Mouse (Mus musculus): ENCODE measurements around the gene Olfr675. TPM values are rescaled to one million over a fixed set of nuclear protein-coding genes. Genes with fewer than 3 reads are reported as not detected.
"Not testable (repeated sequence)": the region's sequence is repeated elsewhere in the genome, so short reads cannot be mapped to it uniquely, and the experiment has no call there.

Olfr675 gene
- total RNA-seq (2021), result not detected

DNA sequence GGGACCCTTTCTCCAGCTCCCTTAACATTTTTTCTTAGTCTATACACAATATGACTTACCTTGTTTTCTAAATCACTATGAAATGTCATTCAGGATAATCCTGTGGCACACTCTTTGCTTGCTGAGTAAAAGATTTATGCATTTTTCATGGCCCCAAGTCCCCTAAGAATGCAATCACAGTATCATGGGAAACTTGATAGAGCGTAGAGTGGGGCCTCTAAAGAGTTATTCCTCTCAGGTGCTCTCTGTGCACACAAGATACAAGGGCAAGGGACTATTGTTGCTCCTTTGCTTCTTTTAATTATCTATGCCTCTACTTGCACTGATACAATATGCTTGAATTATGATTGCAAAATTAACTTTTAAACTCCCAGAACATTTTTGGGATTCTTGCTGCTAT lies at the start of gene Olfr675:
TSS of gene Olfr675 (minus strand) at position 101 of the 400 bp plus-strand sequence.
- intact Hi-C loops (cut with DNase I), result no loop called here
- no peak for DNase-seq

DNA sequence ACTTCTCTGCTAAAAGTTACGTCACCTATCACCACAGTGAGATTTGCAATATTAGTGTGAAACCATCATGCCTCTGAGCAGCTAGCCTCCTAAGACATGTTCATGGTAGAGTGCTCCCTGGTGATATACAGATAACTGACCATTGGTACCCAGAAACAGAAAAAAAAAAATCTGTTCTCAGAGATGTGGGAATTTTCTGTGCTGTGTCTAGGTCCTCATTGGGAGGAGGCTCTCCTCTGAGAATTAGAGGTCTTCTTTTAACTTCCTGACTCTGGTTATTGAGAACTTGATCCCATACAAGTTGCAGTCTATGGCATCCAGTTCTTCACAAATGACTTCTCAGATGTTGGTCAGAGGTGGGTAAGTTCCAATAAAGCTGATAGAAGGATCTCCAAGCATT lies 35.9 kb upstream of the Olfr675 start, which contains the start of gene Olfr678:
TSS of gene Olfr678 (plus strand) at position 301 of the 400 bp plus-strand sequence.
- DNase-seq, result no peak
- intact Hi-C loops (cut with DNase I), result no loop called here

DNA sequence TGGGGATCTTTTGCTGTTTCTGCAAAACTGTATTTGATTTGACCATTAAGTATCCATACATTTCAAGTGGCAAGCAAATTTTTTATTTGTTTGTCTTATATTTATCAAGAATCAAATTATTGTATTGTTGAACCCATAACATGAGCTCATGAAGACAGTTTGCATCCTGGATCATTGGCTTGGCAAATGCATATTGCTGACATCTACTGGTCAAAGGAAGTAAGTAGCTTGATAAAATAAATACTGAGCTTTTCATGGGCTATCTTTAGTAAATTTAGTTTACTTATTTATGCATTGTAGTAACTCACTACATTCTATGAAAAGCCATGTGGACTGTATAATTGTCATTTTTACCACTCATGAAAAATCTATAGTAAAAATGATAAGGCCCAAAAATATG lies 30.7 kb upstream of the Olfr675 start:
- no peak for DNase-seq
- intact Hi-C loops (cut with DNase I), result no loop called here

DNA sequence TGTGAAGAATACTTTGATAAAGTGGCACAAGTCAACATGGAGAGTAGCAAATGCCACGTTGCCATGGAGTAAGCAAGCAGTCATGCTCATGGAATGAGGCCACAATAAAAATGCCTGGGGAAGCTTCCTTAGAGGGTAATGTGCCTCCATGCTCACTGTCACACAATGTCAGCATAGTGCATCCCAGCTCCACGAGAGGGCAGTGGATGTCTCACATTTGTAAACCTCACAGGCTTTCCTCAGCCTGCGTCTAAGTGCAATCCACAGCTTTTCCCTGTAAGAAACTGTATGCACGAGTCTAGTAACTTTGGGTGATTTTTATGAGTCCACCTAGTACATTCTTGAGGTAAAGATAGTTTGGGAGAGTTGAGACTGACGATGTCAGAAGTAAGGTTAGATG lies 5.6 kb upstream of the Olfr675 start:
- intact Hi-C loops (cut with DNase I); DNase-seq: not testable (repeated sequence)

DNA sequence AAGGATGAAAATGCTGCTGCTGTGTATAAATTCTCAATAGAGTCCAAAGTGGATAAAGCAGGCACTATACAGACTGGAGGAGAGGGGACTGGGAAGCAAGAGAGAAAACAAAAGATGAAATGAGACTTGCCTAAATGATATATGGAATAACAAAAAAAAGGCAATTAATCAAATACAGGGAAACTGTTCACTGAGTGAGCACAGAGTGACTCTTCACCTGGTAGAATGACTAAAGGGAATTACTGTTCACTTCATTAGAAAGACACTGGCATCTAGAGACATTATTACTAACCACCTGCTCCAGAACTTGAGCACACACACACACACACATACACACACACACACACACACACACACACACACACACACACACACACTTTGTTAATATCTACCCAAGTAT lies 4.1 kb upstream of the Olfr675 start, which contains the start of gene Olfr676:
TSS of gene Olfr676 (plus strand) at position 301 of the 400 bp plus-strand sequence.
- DNase-seq, result no peak
- intact Hi-C loops (cut with DNase I), result no loop called here

DNA sequence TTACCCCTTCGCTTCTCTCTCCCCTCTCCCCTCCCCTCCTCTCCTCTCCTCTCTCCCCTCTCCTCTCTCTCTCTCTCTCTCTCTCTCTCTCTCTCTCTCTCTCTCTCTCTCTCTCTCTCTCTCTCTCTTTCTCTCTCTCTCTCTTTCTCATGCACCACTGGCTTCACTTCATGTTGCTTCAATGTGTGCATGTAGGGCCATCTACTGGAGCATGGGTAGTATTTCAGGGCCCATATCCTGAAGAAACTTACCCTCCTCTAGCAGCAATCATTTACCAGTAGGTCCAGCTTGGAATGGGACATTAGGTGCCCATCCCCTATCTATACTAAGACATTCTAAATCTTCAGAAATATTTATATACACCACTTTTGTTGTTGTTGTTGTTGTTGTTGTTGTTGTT lies 5.7 kb downstream of the Olfr675 start:
- intact Hi-C loops (cut with DNase I), result no loop called here
- DNase-seq, result no peak

DNA sequence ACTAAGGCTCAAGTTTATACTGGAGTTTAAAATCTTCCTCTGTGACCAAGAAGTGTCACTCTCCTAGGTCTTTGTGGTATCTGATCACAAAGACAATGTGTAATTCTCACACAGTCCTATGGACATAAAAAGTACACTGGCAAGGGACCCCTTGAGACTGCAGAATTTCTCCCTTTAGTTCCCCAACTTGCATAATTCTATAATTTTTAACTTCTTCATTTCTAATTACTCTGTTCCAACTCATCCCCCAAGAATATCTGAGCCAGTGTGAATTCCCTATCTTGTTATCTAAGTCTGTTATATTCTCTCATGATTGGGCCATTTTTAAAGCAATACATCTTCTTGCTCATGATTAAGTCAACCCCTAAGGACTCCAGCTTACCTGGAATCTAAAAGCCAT lies 26.3 kb downstream of the Olfr675 start, which contains the start of gene Olfr672:
TSS of gene Olfr672 (minus strand) at position 101 of the 400 bp plus-strand sequence.
- intact Hi-C loops (cut with DNase I), result no loop called here
- no peak for DNase-seq

GRCm38 (mm10) chr7:104979026-104979425 lies 49.2 kb downstream of the Olfr675 start, which contains the start of gene Olfr671:
Gene Olfr671, minus strand, starts transcription at chr7:104979126.
- no peak for DNase-seq
- intact Hi-C loops (cut with DNase I), result no loop called here

DNA sequence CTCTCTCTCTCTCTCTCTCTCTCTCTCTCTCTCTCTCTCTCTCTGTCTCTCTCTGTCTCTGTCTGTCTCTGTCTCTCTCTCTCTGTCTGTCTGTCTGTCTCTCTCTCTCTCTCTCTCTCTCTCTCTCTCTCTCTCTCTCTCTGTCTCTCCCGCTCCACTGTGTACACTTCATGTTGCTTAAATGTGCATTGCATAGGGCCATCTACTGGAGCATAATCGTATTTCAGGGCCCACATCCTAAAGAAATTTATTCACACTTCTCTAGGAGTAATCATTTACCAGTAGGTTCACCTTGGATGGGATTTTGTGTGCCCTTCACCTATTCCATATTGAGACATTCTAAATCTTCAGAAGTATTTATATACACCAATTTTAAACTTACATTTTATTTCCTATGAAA lies 55.8 kb downstream of the Olfr675 start:
- DNase-seq; intact Hi-C loops (cut with DNase I): not testable (repeated sequence)

Other genes with a start within 250 kb of the Olfr675 start
- not detected for gene Usp17lb, start 185.9 kb downstream of the Olfr675 start, total RNA-seq (2021)
- gene Usp17la, start 171.5 kb downstream of the Olfr675 start, total RNA-seq (2021), result not detected
- not detected for gene Olfr665, start 150.4 kb downstream of the Olfr675 start, total RNA-seq (2021)
- gene Olfr666, start 132.5 kb downstream of the Olfr675 start, total RNA-seq (2021), result not detected
- not detected for gene Olfr667, start 107.0 kb downstream of the Olfr675 start, total RNA-seq (2021)
- not detected for gene Olfr668, start 100.4 kb downstream of the Olfr675 start, total RNA-seq (2021)
- not detected for gene Olfr669, start 94.2 kb downstream of the Olfr675 start, total RNA-seq (2021)
- gene Olfr670, start 65.8 kb downstream of the Olfr675 start, total RNA-seq (2021), result not detected
- not detected for gene Olfr671, start 49.3 kb downstream of the Olfr675 start, total RNA-seq (2021)
- not detected for gene Olfr672, start 26.4 kb downstream of the Olfr675 start, total RNA-seq (2021)
- gene Olfr676, start 4.2 kb upstream of the Olfr675 start, total RNA-seq (2021), result not detected
- not detected for gene Olfr677, start 22.9 kb upstream of the Olfr675 start, total RNA-seq (2021)
- gene Olfr678, start 36.0 kb upstream of the Olfr675 start, total RNA-seq (2021), result not detected
- not detected for gene Olfr679, start 52.7 kb upstream of the Olfr675 start, total RNA-seq (2021)
- not detected for gene Olfr680-ps1, start 64.4 kb upstream of the Olfr675 start, total RNA-seq (2021)
- not detected for gene Olfr681, start 88.4 kb upstream of the Olfr675 start, total RNA-seq (2021)
- not detected for gene Olfr683, start 118.6 kb upstream of the Olfr675 start, total RNA-seq (2021)
- not detected for gene Olfr684, start 135.2 kb upstream of the Olfr675 start, total RNA-seq (2021)
- gene Olfr685, start 157.6 kb upstream of the Olfr675 start, total RNA-seq (2021), result not detected
- not detected for gene Olfr686, start 179.0 kb upstream of the Olfr675 start, total RNA-seq (2021)

Measured in heart, postnatal 36 days (tissue).